Comparison of ENCODE assay signal across 20 mouse cellular contexts in genomic region chr10:75273020-75273419, GRCm38 (mm10). TPM values are rescaled to one million over a fixed set of nuclear protein-coding genes. Genes with fewer than 3 reads are reported as not detected.
DNase-seq lines count a peak whose midpoint lies in the region; ATAC-seq and TF ChIP-seq lines count a peak whose summit lies in the region.
"Had no signal": no experiment of that assay in that cellular context is flagged by ENCODE, and none has a peak within 500 bp of the region (broad histone marks: within the 10 kb centered on the region; RNA-seq: fewer than 3 reads in every experiment).

No protein-coding gene starts in this region.

- no peak overlapping the region for H3K4me2 ChIP-seq in liver, embryonic 14.5 days (ENCODE audit: low read depth)
- H3K4me2 ChIP-seq in neural tube, embryonic 15.5 days: no peak overlapping the region
- H3K4me2 ChIP-seq: forebrain, embryonic 15.5 days; hindbrain, embryonic 15.5 days; midbrain, embryonic 13.5 days had no signal

- H3K4me3 ChIP-seq in heart, embryonic 10.5 days: no peak overlapping the region
- H3K4me3 ChIP-seq in lung, adult 2 months (replicated peaks; ENCODE audit: extremely low read depth, low read depth, low read length): no peak overlapping the region
- H3K4me3 ChIP-seq in liver, embryonic 14.5 days (ENCODE audit: insufficient read depth in 1 of 2, low read depth in 2 of 2, low read length in 2 of 2): no peak overlapping the region
- H3K4me3 ChIP-seq in neural tube, embryonic 15.5 days (replicated peaks): no peak overlapping the region
- H3K4me3 ChIP-seq: forebrain, embryonic 15.5 days; hindbrain, embryonic 15.5 days; midbrain, embryonic 13.5 days had no signal

- peaks cover 7% of the 10 kb centered on the region; the same call in 1 of the 2 replicates for H3K4me1 ChIP-seq in heart, embryonic 10.5 days
- H3K4me1 ChIP-seq in lung, adult 2 months (ENCODE audit: control insufficient read depth, insufficient read depth, low read length): no peaks in the 10 kb centered on the region
- H3K4me1 ChIP-seq in liver, embryonic 14.5 days (replicated peaks; ENCODE audit: control insufficient read depth in 2 of 2, insufficient read depth in 2 of 2, low read length in 1 of 2): 0 out of 4 replicates have a peak, but pooled peaks cover 0 to 3% of the 10 kb centered on the region in 2 experiments
- H3K4me1 ChIP-seq in neural tube, embryonic 15.5 days: no peaks in the 10 kb centered on the region
- H3K4me1 ChIP-seq: forebrain, embryonic 15.5 days; hindbrain, embryonic 15.5 days; midbrain, embryonic 13.5 days had no signal

- no peaks in the 10 kb centered on the region for H3K9me3 ChIP-seq in heart, embryonic 10.5 days
- no peaks in the 10 kb centered on the region for H3K9me3 ChIP-seq in liver, embryonic 14.5 days (ENCODE audit: control insufficient read depth, low read length)
- H3K9me3 ChIP-seq in neural tube, embryonic 15.5 days (replicated peaks): no peaks in the 10 kb centered on the region
- H3K9me3 ChIP-seq: forebrain, embryonic 15.5 days; hindbrain, embryonic 15.5 days; midbrain, embryonic 13.5 days had no signal

- 0 out of 2 replicates have a peak, but pooled peaks have one; percentile 33 for ATAC-seq in liver, embryonic 14.5 days (ENCODE audit: insufficient read depth)
- no peak for ATAC-seq in neural tube, embryonic 15.5 days (ENCODE audit: low FRiP score)
- ATAC-seq: forebrain, embryonic 15.5 days; intestine, embryonic 16.5 days; midbrain, embryonic 13.5 days had no signal

- peak; percentile 22 to 39 for DNase-seq in heart, adult 9 months (ENCODE audit: low spot score in 2 of 2)
- DNase-seq in heart, embryonic 10.5 days (ENCODE audit: low spot score): no peak
- DNase-seq in lung, postnatal 36 days: peak; percentile 17
- no peak for DNase-seq in lung, adult 2 months
- DNase-seq in liver, embryonic 14.5 days (ENCODE audit: low read depth in 3 of 3, low spot score in 3 of 3): peak in 1 of 3 experiments; percentile 37
- no peak for DNase-seq in right cerebral cortex, adult 18-20 months
- DNase-seq in spleen, postnatal 14 days (ENCODE audit: low spot score in 2 of 2): no peak
- DNase-seq: adrenal gland, adult 8-10 months; cerebellum, postnatal 10 days; gastrocnemius, postnatal 25 days; heart, postnatal 10 days; kidney, postnatal 36 days; right cerebral cortex, postnatal 25 days; thymus, adult 2 months had no signal

- no peak overlapping the region for H3K9ac ChIP-seq in liver, embryonic 14.5 days (replicated peaks)
- H3K9ac ChIP-seq in neural tube, embryonic 15.5 days (replicated peaks): no peak overlapping the region
- H3K9ac ChIP-seq: forebrain, embryonic 15.5 days; hindbrain, embryonic 15.5 days; midbrain, embryonic 13.5 days had no signal

- peaks cover 53% of the 10 kb centered on the region for H3K36me3 ChIP-seq in heart, embryonic 10.5 days
- peaks cover 12% of the 10 kb centered on the region for H3K36me3 ChIP-seq in liver, embryonic 14.5 days (replicated peaks; ENCODE audit: control insufficient read depth, insufficient read depth, low read depth)
- H3K36me3 ChIP-seq in neural tube, embryonic 15.5 days: peaks cover 54% of the 10 kb centered on the region

- no peak for TF ChIP-seq POLR2A in lung, adult 2 months (IDR thresholded peaks at IDR 0.05; ENCODE audit: borderline replicate concordance, extremely low read depth, low read depth, low read length)

- no peak for TF ChIP-seq CTCF in lung, adult 2 months (IDR thresholded peaks at IDR 0.05; ENCODE audit: insufficient read depth, low read length)
- TF ChIP-seq CTCF in liver, embryonic 14.5 days (IDR thresholded peaks at IDR 0.05; ENCODE audit: low read depth): no peak

- 49% methylated on average over 4 of the region's 4 CpGs for WGBS in heart, embryonic 10.5 days
- WGBS in lung, adult 2 months: 70% methylated on average over 4 of the region's 4 CpGs
- WGBS in liver, embryonic 14.5 days (ENCODE audit: insufficient replicate concordance): 25% methylated on average over 4 of the region's 4 CpGs
- WGBS in neural tube, embryonic 15.5 days: 94% methylated on average over 4 of the region's 4 CpGs

- H3K27me3 ChIP-seq in heart, embryonic 10.5 days (ENCODE audit: insufficient read depth, poor library complexity, severe bottlenecking): no peaks in the 10 kb centered on the region
- H3K27me3 ChIP-seq in liver, embryonic 14.5 days (ENCODE audit: control insufficient read depth, insufficient read depth, low read length): no peaks in the 10 kb centered on the region
- no peaks in the 10 kb centered on the region for H3K27me3 ChIP-seq in neural tube, embryonic 15.5 days (replicated peaks)
- H3K27me3 ChIP-seq: forebrain, embryonic 15.5 days; hindbrain, embryonic 15.5 days; midbrain, embryonic 13.5 days had no signal

- no peak for TF ChIP-seq EP300 in liver, embryonic 14.5 days (IDR thresholded peaks at IDR 0.05; ENCODE audit: low read depth)

- no peak overlapping the region for H3K27ac ChIP-seq in heart, embryonic 10.5 days
- no peak overlapping the region for H3K27ac ChIP-seq in liver, embryonic 14.5 days
- no peak overlapping the region for H3K27ac ChIP-seq in neural tube, embryonic 15.5 days (replicated peaks)
- H3K27ac ChIP-seq: forebrain, embryonic 15.5 days; hindbrain, embryonic 15.5 days; macrophage; midbrain, embryonic 13.5 days had no signal

RNA-seq across cellular contexts. Expression of gene Adora2a, which starts 43.7 kb away (rescaled TPM):
- polyA plus RNA-seq in heart, embryonic 10.5 days (2016; fragmentation: Nextera tagmentation; extraction: Ambion mirVana): 3.5 and 3.6 TPM in 2 replicates
- polyA plus RNA-seq in lung, adult 2 months (2012; rRNA removed): 12.3 and 13.3 TPM in 2 replicates
- 1.5 and 1.7 TPM in 2 replicates for polyA plus RNA-seq in liver, embryonic 14.5 days (2012; rRNA removed)
- polyA plus RNA-seq in liver, embryonic 14.5 days (2014; fragmentation: Nextera tagmentation; extraction: Ambion mirVana): 1.9 and 2.3 TPM in 2 replicates
- 3.3 and 4.6 TPM in 2 replicates for polyA plus RNA-seq in neural tube, embryonic 15.5 days (2015; fragmentation: Nextera tagmentation; extraction: Ambion mirVana)

Comparison
In these comparisons a context has a peak if more than half of its experiments do, and no peak if none do; other contexts are left out.
1. DNase-seq: peak in heart, adult 9 months (2 of 2) and lung, postnatal 36 days (single experiment); none in heart, embryonic 10.5 days (single experiment), lung, adult 2 months (single experiment), right cerebral cortex, adult 18-20 months (single experiment) and spleen, postnatal 14 days (0 of 2).